Mouse (Mus musculus) midbrain, embryonic 15.5 days (tissue): Measurements from ENCODE around the gene Dolk. TPM values are rescaled to one million over a fixed set of nuclear protein-coding genes. Genes with fewer than 3 reads are reported as not detected.

ENCODE experiments used
- ATAC-seq: fragments of 200-750 bp; cut with Nextera tagmentation; replicated peaks from 2 replicates; pipeline ENCODE4 v1.8.0; 2017; ENCODE audit warnings: moderate TSS enrichment
- H3K27ac ChIP-seq: fragments of 300-500 bp; sonication (generic); 2 replicates; pipeline ENCODE4 v1.5.1; 2015; ENCODE audit warnings: mild to moderate bottlenecking, inconsistent platforms
- H3K27me3 ChIP-seq: fragments of 300-500 bp; sonication (generic); replicated peaks from 2 replicates; pipeline ENCODE4 v1.6.1; 2015; ENCODE audit warnings: inconsistent platforms
- H3K36me3 ChIP-seq: fragments of 300-500 bp; sonication (generic); replicated peaks from 2 replicates; pipeline ENCODE4 v1.6.1; 2015; ENCODE audit warnings: inconsistent platforms
- H3K4me1 ChIP-seq: fragments of 300-500 bp; sonication (generic); 2 replicates; pipeline ENCODE4 v1.6.1; 2015; ENCODE audit warnings: inconsistent platforms
- H3K4me2 ChIP-seq: fragments of 300-500 bp; sonication (generic); 2 replicates; pipeline ENCODE4 v1.6.1; 2015; ENCODE audit warnings: inconsistent platforms, mild to moderate bottlenecking, moderate library complexity
- H3K4me3 ChIP-seq: fragments of 300-500 bp; sonication (generic); 2 replicates; pipeline ENCODE4 v1.5.1; 2015; ENCODE audit warnings: mild to moderate bottlenecking, inconsistent platforms
- H3K9ac ChIP-seq: fragments of 300-500 bp; sonication (generic); 2 replicates; pipeline ENCODE4 v1.6.1; 2015; ENCODE audit warnings: mild to moderate bottlenecking, inconsistent platforms
- H3K9me3 ChIP-seq: fragments of 300-500 bp; sonication (generic); 2 replicates; pipeline ENCODE4 v1.6.1; 2016; ENCODE audit warnings: inconsistent platforms
- WGBS: fragments of 180-500 bp; shearing (Covaris S2); methylation state at CpG from one replicate; pipeline ENCODE4 v1.1.7; 2015; ENCODE audit warnings: mixed read lengths; 5-methylcytosine and 5-hydroxymethylcytosine counted together
- polyA plus RNA-seq: library from polyadenylated mRNA; unstranded; fragments of >200 nt; fragmentation: Nextera tagmentation; extraction: Ambion mirVana; gene quantifications from 2 replicates; pipeline ENCODE4 v1.2.1, GENCODE M21; 2015

Gene Dolk
- polyA plus RNA-seq, 1 experiment from 2014 or later: 40.7 TPM

GRCm38 (mm10) chr2:30255631-30256395 lies 30.3 kb downstream of the Dolk start:
- ATAC-seq: no peak
- no peak overlapping the region for H3K27ac ChIP-seq
- no peaks in the 10 kb centered on the region for H3K27me3 ChIP-seq
- H3K4me3 ChIP-seq: no peak overlapping the region
- H3K36me3 ChIP-seq: peaks cover 36% of the 10 kb centered on the region
- H3K4me1 ChIP-seq: no peaks in the 10 kb centered on the region; the same call in 1 of the 2 replicates
- WGBS: 97% methylated on average over 42 of the region's 42 CpGs
- no peak overlapping the region for H3K9ac ChIP-seq
- H3K9me3 ChIP-seq: no peaks in the 10 kb centered on the region
- no peak overlapping the region for H3K4me2 ChIP-seq

- Histone ChIP-seq H3K4me3 (no peak overlapping the region), H3K4me1 (no peaks in the 10 kb centered on the region), H3K27me3 (no peaks in the 10 kb centered on the region), H3K4me2 (no peak overlapping the region), H3K9ac (no peak overlapping the region), H3K27ac (no peak overlapping the region), H3K9me3 (no peaks in the 10 kb centered on the region), H3K36me3 (peaks cover 35% of the 10 kb centered on the region)
- ATAC-seq: no peak
- 88% methylated on average over 5 of the region's 5 CpGs for WGBS
Observed at GRCm38 (mm10) chr2:30253809-30254208, 32.3 kb downstream of the Dolk start.

- Histone ChIP-seq H3K27ac (no peak overlapping the region), H3K4me1 (no peaks in the 10 kb centered on the region), H3K27me3 (no peaks in the 10 kb centered on the region), H3K36me3 (peaks cover 34% of the 10 kb centered on the region), H3K9ac (no peak overlapping the region), H3K4me2 (no peak overlapping the region), H3K9me3 (no peaks in the 10 kb centered on the region), H3K4me3 (no peak overlapping the region)
- 74% methylated on average over 3 of the region's 3 CpGs for WGBS
- no peak for ATAC-seq
Observed at GRCm38 (mm10) chr2:30252521-30252920, 33.6 kb downstream of the Dolk start.

GRCm38 (mm10) chr2:30251417-30252104 lies 34.6 kb downstream of the Dolk start:
- Histone ChIP-seq H3K27me3 (no peaks in the 10 kb centered on the region), H3K9ac (no peak overlapping the region), H3K36me3 (peaks cover 25% of the 10 kb centered on the region), H3K27ac (no peak overlapping the region), H3K4me3 (no peak overlapping the region), H3K9me3 (no peaks in the 10 kb centered on the region), H3K4me1 (no peaks in the 10 kb centered on the region), H3K4me2 (no peak overlapping the region)
- 91% methylated on average over 5 of the region's 5 CpGs for WGBS
- ATAC-seq: no peak

- H3K9ac ChIP-seq: no peak overlapping the region
- no peak overlapping the region for H3K4me2 ChIP-seq
- WGBS: 87% methylated on average over 10 of the region's 10 CpGs
- no peaks in the 10 kb centered on the region for H3K27me3 ChIP-seq
- H3K36me3 ChIP-seq: peaks cover 13% of the 10 kb centered on the region
- H3K4me1 ChIP-seq: no peaks in the 10 kb centered on the region
- H3K27ac ChIP-seq: no peak overlapping the region
- ATAC-seq: no peak
- no peak overlapping the region for H3K4me3 ChIP-seq
- H3K9me3 ChIP-seq: no peaks in the 10 kb centered on the region
Observed at GRCm38 (mm10) chr2:30250166-30251128, 35.7 kb downstream of the Dolk start.

GRCm38 (mm10) chr2:30249182-30249581 lies 37.0 kb downstream of the Dolk start:
- peaks cover 16% of the 10 kb centered on the region for H3K36me3 ChIP-seq

GRCm38 (mm10) chr2:30247681-30248080 lies 38.5 kb downstream of the Dolk start:
- no peak for ATAC-seq
- Histone ChIP-seq H3K36me3 (peaks cover 23% of the 10 kb centered on the region), H3K9me3 (no peaks in the 10 kb centered on the region), H3K4me2 (no peak overlapping the region), H3K27ac (no peak overlapping the region), H3K4me1 (no peaks in the 10 kb centered on the region), H3K4me3 (no peak overlapping the region), H3K9ac (no peak overlapping the region), H3K27me3 (no peaks in the 10 kb centered on the region)
- WGBS: 75% methylated on average over 4 of the region's 4 CpGs

More at GRCm38 (mm10) chr2:30249182-30249581, 37.0 kb downstream of the Dolk start:
- H3K9ac ChIP-seq: no peak overlapping the region
- no peak for ATAC-seq
- 98% methylated on average over 3 of the region's 3 CpGs for WGBS
- H3K9me3 ChIP-seq: no peaks in the 10 kb centered on the region
- no peak overlapping the region for H3K4me2 ChIP-seq
- H3K27me3 ChIP-seq: no peaks in the 10 kb centered on the region
- H3K4me1 ChIP-seq: no peaks in the 10 kb centered on the region
- no peak overlapping the region for H3K27ac ChIP-seq
- H3K4me3 ChIP-seq: no peak overlapping the region

GRCm38 (mm10) chr2:30247036-30247435 lies 39.1 kb downstream of the Dolk start:
- no peaks in the 10 kb centered on the region for H3K9me3 ChIP-seq
- ATAC-seq: no peak
- no peak overlapping the region for H3K27ac ChIP-seq
- peaks cover 23% of the 10 kb centered on the region for H3K36me3 ChIP-seq
- WGBS: 96% methylated on average over 5 of the region's 5 CpGs
- no peaks in the 10 kb centered on the region for H3K27me3 ChIP-seq
- no peak overlapping the region for H3K4me3 ChIP-seq
- 0 out of 2 replicates have a peak, but pooled peaks cover 1% of the 10 kb centered on the region for H3K4me1 ChIP-seq
- H3K4me2 ChIP-seq: no peak overlapping the region
- no peak overlapping the region for H3K9ac ChIP-seq

- Histone ChIP-seq H3K4me1 (peaks cover 7% of the 10 kb centered on the region), H3K27me3 (no peaks in the 10 kb centered on the region), H3K9ac (no peak overlapping the region), H3K4me2 (no peak overlapping the region), H3K9me3 (no peaks in the 10 kb centered on the region), H3K36me3 (peaks cover 28% of the 10 kb centered on the region), H3K27ac (no peak overlapping the region), H3K4me3 (no peak overlapping the region)
- no peak for ATAC-seq
- 77% methylated on average over 7 of the region's 7 CpGs for WGBS
Observed at GRCm38 (mm10) chr2:30244595-30245178, 41.4 kb downstream of the Dolk start.

GRCm38 (mm10) chr2:30243391-30243790 lies 42.7 kb downstream of the Dolk start:
- 95% methylated on average over 4 of the region's 4 CpGs for WGBS
- no peaks in the 10 kb centered on the region for H3K9me3 ChIP-seq
- H3K27me3 ChIP-seq: no peaks in the 10 kb centered on the region
- no peak for ATAC-seq
- peaks cover 20% of the 10 kb centered on the region for H3K4me1 ChIP-seq
- H3K4me3 ChIP-seq: no peak overlapping the region
- H3K9ac ChIP-seq: no peak overlapping the region
- H3K4me2 ChIP-seq: no peak overlapping the region
- H3K27ac ChIP-seq: no peak overlapping the region
- H3K36me3 ChIP-seq: peaks cover 20% of the 10 kb centered on the region

GRCm38 (mm10) chr2:30242509-30242908 lies 43.6 kb downstream of the Dolk start:
- H3K27me3 ChIP-seq: no peaks in the 10 kb centered on the region
- WGBS: 40% methylated on average over 4 of the region's 4 CpGs
- H3K4me3 ChIP-seq: no peak overlapping the region
- no peak for ATAC-seq
- no peak overlapping the region for H3K27ac ChIP-seq
- no peaks in the 10 kb centered on the region for H3K9me3 ChIP-seq
- H3K36me3 ChIP-seq: peaks cover 17% of the 10 kb centered on the region
- H3K4me2 ChIP-seq: no peak overlapping the region
- H3K9ac ChIP-seq: no peak overlapping the region
- peaks cover 22% of the 10 kb centered on the region for H3K4me1 ChIP-seq
